Mouse (Mus musculus) E14TG2a.4 (cell line): Measurements from ENCODE around the gene Zswim5.

Source experiments
- CTCF ChIP-seq: conservative IDR thresholded peaks from 2 replicates; pipeline ENCODE4 v1.5.1; 2014; ENCODE audit warnings: low read length
- NANOG ChIP-seq: IDR thresholded peaks from 2 replicates; pipeline ENCODE4 v1.6.1; 2014; ENCODE audit warnings: borderline replicate concordance, low read length, mixed read lengths
- POU5F1 ChIP-seq: IDR thresholded peaks from 2 replicates; pipeline ENCODE4 v1.6.1; 2014; ENCODE audit warnings: low read length, borderline replicate concordance

GRCm38 (mm10) chr4:116939585-116939984, 62.4 kb downstream of the Zswim5 start:
- TF ChIP-seq CTCF (no peak), POU5F1 (no peak), NANOG (no peak)
